Mouse (Mus musculus): ENCODE data around the gene Jaml.
"Not testable (repeated sequence)": the region's sequence is repeated elsewhere in the genome, so short reads cannot be mapped to it uniquely, and the experiment has no call there.

Gene Jaml

DNA sequence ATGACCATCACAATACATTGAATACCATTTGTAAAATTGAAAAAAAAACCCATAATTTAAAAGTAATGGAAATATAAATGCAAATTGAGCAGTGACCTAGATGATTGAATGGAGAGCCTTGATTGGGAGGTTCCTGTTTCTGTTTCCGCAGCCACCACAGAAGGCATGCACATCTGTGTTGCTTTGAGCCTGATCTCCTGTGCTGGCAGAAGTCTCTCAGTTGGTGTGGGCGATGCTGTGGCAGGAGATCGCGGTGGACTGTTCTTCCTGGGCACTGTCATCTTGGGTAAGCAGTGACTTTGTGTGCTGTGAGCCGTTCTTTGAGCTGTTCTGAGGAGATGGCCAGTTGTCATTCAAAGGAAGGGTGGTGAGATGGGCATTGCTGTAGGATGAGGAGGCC lies at the start of gene Jaml:
Gene Jaml, plus strand, starts transcription at position 173 of the 400 bp plus-strand sequence.
- no peak for DNase-seq

DNA sequence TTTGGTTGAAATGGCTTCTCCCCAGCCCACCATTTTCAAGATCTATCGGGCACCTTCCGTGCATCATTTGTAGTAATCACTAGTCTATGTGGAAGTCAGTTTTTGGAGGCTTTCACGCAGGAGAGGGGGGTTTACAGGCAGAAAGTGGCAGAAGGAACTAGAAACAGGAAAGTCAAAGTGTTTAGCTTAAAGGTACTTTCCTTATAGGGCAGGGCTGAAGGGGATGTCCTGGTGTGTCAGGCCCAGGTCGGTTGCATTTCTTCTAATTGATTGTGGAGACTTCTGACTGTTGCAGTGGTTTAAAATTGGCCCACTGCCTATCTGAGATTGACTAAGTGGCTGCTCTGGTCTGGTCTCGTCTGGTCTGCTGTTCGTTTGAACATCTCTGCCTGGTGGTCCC lies 48.6 kb upstream of the Jaml start:
- DNase-seq, result no peak

DNA sequence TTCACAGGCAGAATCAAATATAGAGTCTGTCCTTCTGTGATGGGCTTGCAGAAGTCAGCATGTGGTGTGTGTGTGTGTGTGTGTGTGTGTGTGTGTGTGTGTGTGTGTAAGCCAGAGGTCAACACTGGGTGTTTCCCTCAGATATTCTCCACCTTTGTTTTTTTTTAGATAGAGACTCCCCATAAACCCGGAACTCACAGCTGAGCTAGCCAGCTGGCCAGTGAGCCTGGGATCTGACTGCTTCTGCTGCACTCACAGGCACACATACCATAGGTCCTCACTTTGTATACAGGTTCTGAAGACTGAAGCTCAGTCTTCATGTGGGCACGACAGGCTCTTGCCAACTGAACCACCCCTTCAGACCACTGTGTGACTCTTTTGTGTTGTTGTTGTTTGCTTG lies 46.7 kb upstream of the Jaml start:
- DNase-seq, result no peak

DNA sequence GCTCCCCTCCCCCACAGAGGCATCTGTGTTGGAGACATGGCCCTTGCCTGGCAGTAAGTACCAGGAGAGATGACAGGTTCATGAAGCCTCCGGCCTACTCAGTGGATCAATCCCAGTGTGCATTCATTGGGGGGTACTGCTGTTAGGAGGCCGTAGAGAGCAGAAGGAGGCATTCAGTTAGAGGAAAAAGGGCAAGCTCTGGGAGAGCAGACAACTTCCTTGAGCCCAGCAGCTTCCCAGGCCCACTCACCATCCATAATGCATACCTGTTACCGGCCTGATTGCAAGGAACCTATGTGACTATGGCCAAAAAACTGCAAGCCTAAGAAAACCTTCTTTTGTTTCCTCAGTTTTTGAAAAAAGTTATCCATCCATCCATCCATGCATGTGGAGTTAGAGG lies 44.5 kb upstream of the Jaml start:
- no peak for DNase-seq

DNA sequence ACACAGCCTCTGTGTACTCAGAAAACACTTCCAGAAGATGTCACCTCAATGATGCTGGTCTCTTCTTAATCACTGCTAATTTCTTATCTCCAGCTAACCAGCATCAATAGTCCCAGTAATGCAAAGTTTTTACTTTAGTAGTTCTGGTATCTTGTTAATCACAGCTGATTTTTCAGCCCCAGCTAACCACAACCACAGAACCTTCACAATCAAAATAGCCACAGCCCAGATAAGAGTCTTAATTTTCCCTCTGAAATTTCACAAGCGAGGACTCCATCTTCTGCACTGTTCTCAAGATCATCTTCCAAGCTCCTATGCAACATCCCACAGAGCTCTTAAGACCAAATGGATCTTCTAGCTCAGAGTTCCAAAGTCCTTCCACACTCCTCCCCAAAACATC lies 41.2 kb upstream of the Jaml start:
- DNase-seq, result not testable (repeated sequence)

DNA sequence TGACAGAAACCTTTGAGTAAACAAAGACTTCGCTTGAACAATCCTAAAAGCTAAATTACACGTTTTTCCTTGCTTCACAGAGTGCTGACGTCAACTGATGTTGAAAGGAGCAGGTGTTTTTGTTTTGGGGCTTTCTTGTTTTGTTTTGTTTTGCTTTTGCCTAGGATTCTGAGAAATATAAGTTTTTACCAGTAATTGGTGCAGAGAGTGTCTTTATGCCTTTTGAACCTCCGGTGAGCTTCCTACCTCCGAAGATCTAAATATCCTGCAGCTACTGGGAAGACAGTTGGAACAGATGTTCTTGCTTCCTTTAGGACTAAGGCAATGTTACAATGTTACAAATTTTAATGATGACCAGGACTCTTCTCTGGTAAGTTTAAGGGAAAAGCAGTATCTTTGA lies 39.5 kb upstream of the Jaml start, which contains the start of gene Mpzl2:
Gene Mpzl2, plus strand, starts transcription at position 301 of the 400 bp plus-strand sequence.
- DNase-seq, result no peak

DNA sequence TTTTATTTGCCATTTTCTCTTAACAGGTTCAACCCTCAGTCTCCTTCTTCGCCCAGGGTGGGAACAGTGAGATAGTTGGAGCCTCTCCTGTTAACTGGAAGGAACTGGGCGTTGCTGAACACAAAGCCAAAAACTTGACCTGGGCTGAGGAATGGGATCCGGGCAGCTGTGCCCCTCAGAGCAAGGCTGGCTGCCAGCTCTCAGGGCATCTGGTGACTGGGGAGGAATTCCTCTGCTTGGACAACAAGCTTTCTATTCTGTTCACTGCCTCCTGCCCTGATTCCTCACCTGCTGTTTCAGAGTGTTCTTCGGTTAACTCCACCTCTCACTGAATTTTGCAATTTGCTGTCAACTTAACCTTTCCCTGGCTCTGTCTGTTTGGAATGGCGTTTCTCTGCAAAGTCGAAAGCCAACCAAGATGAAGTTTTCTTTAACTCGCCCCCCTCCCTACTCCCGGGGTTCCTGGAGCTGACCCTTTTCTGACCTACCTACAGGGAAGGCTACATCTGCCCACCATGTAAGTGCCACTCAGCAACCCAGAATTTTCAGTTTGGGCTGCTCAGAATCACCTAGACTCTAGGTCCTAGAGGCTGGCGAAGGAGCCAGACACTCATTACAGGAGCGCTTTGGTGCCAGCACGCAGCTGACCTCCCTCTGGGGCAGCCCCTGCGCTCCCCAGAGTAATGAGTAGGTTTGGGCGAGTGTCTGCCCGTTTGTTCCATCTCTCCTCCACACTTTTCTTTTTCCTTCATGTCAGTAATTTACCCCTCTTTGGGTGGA lies 38.7 kb upstream of the Jaml start:
- DNase-seq, result peak; percentile 23

DNA sequence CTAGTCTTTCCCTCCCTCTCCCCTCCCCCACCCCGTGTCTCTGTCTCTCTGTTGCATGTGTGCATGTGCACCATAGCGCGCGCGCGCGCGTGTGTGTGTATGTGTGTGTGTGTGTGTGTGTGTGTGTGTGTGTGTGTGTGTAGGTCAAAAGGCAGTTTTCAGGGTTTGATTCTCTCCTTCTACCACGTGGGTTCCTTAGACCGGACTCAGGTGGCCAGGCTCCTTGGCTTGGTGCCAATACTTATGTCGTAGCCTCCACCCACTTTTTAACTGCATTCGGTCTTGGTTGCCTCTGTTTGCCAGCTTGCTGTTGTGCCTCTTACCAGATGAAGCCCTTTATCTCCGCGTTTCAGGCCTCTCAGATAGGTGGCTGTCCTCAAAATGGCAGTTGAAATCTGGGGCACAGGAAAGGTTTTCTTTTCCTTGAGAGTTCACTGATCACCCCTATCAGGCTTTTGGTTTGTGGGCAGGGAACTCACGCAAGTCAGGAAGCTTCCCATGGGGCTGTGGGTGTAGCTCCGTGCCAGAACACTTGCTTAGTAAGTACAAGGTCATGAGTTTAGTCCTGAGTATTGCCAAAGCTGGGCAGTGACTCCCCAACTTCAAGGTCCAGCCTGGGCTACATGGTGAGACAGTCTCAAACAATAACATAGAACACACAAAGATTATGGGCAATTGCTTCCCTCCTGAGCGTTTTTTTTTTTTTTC lies 37.7 kb upstream of the Jaml start:
- DNase-seq, result peak; percentile 73

DNA sequence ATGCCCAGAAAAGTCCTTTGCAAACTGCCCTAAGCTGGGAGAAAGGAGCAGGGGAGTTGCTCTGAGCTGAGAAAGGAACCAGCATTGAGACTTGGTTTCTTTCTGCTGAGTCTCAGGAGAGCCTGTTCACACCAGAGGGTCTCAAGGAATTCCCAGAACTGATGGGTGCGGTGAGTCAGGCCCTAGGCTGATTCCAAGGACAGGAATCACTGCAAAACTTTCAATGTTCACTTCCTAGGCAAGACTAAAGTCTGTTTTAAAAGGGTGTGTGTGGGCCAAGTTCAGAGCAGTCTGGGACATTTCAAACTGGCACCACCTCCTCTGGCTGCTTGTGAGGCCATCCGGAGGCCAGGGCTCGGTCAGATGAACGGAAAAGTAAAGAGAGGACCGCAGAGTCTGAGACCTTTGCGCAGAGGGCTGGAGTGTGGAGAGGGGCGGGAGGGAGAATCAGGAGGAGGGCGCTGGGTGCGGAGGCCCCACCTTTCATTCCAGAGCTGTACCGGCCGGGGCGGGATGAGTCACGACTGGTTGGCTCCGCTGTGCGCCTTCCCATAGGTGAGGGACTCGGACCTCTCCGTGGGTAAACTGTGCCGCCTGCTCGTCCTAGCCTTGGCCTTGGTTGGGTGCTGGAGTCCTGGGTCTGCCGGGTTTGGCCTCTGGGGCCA lies 36.8 kb upstream of the Jaml start:
- peak; percentile 91 for DNase-seq

DNA sequence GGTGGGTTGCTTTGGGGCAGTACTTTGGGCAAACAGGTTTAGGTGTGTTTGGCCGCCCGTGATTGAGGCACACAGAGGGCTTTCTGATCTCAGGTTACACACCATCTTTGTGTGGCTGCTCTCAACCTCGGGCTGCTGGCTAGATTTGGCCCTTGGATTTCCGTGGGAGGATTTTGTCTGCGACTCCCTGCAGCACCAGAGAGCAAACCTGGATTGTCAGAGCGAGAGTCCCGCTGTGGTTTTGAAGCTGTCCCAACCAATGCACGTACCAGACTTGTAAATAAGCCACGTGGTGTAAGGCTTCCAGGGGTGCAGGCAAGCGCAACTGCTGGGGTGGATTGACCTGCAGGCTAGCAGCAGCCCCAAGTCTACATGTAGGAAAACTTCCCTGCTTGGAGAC lies 36.0 kb upstream of the Jaml start:
- DNase-seq, result peak; percentile 68

DNA sequence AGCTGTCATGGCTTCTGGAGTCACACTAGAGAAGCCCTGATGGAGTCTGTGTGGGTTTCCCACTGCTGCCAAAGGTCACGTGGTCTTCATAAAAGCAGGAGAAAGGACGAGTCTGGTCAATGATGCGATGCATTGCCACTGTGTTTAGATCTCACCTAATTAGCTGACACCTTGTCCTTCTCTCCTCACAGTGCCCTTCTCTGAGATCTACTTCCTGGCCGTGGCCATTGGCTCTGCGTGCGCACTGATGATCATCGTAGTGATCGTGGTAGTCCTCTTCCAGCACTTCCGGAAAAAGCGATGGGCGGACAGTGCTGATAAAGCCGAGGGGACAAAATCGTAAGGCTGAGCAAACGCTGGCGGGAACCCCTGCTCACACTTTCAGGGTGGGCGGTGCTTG lies 32.0 kb upstream of the Jaml start:
- DNase-seq, result no peak

DNA sequence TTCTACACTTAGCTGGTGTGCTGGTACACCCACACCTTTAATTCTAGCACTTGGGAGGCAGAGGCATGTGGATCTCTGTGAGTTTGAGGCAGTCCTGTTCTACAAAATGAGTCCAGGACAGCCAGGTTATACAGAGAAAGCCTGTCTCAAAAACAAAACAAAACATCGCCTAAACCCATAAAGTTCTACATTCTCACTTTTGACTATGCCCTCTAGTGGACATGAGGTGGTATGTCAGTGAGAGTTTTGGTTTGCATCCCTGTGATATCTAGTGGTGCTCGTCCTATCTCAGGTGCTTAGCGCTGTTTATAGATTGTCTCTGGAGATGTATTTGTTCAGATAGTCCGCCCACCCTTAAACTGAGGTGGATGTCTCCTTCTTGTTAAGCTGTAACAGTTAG lies 30.5 kb upstream of the Jaml start:
- DNase-seq, result peak; percentile 9

DNA sequence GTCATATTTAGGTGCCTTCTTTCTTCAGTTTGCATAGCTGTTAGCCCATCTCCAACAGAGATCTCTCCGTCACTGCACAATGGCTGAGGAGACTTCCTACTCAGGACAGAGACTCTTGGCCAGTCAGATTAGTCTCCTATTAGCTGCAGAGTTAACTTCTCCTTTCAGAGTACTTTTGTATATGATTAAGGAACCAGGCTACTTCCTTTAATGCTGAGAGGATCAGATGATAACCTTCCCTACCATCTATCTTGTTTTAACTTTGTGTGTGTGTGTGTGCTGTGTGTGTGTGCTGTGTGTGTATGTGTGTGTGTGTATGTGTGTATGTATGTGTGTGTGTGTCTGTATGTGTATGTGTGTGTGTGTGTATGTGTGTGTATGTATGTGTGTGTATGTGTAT lies 29.3 kb upstream of the Jaml start:
- DNase-seq, result no peak

DNA sequence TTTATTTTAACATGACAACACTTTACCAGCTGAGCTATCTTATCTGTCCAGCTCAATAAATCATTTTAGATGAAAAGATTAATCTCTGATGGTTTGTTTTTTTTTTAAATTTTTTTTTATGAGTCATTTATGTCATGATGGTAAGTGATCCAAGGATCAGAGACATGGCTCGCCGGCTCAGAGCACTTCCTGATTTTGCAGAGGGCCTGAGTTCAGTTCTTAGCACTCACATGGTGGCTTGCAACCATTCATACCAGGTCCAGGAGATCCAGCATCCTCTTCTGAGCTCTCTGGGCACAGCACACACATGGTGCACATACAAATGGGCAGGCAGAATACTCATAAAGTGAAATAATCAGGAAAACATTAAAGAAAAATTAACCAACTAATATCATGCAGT lies 28.7 kb upstream of the Jaml start:
- no peak for DNase-seq

DNA sequence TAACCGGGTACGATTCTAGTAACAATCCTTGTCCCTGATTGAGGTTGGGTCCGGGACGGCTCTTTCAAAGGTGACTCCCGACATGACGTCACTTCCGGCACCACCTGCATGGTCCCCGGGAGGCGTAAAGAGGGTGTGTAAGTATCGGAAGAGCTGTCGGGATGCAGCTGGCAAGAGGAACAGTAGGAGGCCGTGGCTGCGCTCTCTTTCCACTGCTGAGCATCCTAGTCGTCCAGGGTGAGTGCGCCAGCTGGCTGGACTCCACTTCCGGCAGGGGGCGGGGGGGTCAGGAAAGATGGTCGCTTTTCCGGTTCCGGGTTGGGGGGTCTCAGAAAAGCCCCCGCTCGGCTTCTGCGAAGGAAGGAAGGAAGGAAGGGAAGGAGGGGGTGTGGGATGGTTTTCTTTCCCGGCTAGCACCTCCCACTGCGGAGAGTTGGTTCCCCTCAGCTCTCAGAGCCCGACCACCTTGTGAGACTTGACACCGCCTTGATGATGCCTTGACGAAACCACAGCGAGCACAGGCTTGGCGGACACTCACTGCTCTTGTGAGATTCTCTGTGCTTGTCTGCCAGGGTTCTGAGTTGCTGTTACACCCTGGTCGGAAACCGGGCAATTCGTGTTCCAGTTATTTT lies 23.8 kb upstream of the Jaml start, which contains the start of gene Mpzl3:
Gene Mpzl3, plus strand, starts transcription at position 105 of the 632 bp plus-strand sequence.
- DNase-seq, result peak; percentile 82

DNA sequence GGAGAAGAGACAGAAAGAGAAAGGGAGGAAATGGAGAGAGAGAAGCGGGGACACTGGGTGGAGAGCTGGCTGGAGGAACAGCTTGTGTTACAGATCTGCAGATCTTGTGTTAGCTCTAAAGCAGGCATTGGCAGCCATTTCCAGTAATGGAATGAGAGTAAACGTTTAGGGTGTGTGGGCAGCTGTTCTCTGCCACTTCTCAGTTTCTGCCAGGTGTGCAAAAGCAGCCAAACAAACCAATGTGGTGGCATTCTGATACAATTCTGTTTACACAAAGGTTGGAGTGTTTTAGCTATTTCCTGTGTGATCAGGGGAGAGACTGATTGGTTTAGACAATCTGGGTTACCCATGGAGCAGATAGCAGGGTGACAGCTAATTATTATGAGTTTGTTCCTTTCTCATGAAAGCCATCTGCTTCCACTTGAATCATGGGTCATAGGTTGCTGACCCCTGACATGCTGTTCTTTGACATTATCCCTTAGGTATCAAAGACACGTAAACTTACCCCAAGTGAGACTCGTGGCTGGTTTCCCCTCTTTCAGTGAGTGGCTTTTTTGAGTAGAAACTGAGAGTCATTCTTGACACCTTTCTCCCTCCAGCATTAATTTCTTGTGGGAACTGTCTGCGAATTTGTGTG lies 20.6 kb upstream of the Jaml start:
- DNase-seq, result no peak

DNA sequence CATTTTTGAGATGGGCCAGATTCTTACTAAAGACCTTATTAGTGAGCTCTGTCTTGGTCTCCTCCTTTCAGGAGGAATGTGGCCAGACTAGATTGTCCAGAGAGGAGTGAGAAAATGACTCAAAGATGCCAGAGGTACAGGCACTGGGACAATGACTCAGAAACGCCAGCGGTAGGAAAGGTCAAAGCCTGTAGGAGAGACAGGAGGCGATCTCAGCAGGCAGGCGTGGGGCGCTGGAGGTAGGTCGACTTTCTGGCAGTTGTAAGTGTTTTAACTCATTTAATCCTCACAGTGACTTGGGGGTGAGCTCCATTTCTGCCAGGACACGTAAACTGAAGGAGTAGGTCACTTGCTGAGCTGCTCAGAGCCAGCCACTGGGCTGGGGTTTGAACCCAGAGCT lies 18.8 kb upstream of the Jaml start:
- DNase-seq, result no peak

DNA sequence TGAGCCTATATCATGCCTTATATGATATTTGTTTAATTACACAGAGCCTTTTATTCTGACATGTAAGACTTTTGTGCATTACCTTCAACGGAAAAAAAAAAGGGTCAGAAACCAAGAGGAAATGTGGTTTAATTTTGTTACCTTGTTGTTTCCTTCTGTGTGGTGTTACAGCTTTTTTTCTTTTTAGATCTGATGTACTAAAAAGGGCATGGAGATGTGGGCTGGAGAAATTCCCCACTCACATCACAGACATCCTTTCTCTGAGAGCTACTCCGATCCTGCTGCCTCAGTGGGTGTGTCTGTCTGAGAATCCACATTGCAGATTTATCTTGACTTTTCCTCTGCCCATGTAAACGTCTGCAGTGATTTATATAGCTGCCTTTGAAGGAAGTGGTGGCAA lies 16.3 kb upstream of the Jaml start:
- DNase-seq, result no peak

DNA sequence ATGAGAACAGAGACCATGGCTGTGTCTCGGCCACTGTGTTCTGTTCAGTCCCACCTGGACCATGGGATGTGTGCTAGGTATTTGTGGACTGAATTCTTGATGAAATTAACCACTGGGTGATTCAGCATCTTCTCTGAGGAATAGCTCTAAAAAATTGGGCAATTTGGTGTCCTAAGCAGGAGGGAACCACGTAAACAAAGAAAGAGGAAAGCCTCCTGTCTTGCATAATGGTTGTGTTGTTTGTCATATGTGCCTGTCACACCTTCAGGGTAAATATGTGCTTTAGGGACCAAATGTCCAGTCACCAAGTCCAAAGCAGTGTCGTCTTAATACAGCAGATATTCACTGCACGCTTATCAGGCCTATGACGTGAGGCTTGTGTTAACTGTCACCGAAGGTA lies 14.6 kb upstream of the Jaml start:
- no peak for DNase-seq

DNA sequence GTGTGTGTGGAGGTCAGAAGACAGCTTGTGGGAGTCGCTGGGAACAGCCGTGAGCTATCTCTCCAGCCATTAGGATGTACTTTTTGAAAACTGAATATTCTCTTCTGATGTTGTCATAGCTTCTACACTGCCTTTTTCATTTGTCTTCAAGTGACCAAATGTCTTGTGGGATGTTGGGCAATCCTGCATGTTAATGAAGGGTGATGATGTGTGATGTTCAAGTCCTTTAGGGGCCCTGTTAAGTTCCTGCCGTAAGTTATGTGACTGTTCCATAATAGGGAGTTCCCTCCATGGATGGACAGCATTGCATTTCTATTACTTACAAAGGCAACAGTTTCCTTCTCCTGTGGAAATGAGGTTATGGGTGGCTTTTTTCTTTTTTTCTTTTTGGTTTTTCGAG lies 12.2 kb upstream of the Jaml start:
- no peak for DNase-seq

DNA sequence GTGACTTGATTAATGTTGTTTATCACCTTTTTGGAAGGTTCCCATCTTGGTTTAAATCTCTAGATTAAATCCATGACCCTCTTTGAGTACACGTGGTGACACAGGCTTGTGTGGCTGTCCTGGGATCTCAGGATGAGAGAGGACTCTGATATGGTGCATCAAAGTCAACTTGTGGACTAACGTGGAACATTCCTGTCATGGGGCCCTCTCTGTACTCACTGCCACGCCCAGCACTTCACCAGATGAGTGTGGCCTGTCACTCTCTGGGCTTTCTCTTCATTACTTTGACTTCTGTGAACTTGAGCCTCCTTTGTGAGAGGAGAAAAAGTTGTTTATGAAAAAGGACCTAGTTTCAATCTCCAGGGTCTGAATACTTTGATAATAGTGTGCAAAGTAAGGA lies 7.2 kb upstream of the Jaml start:
- DNase-seq, result no peak

DNA sequence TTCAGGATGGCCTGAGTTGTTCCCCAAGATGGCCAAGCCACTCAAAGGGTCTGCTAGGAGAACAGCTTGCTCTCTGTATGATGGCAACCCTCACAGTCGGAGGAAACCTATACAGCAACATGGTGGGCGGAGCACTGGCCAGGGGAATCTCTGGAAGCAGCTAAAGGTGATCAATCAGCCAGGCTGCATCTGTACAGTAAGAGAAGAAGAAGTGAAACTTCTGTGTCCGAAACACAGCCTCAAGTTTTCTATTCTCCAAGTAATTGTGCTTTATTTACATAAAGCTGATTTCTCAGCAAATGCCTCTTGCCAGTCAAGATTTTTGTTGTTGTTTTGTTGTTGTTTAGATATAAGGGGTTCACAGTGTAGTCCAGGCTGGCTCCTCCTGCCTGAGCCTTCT lies 1.1 kb upstream of the Jaml start:
- DNase-seq, result no peak

DNA sequence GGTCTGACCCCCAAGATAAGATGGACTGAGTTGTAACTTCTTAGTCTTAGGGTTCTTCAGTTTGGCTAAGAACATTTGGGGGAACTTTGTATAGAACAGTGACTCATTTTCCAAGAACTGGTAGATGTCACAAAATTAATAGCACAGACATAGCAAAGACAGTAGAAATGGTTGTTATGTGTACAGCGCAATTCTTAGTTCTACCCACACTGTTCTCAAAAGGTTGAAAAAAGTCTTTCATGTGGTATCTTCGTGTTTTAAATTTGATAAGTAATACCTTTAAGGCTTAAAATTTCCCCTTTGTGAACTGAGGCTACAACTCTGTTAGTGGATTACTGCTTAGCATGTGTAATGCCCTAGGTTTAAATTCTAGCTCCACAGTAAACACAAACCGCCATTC lies 4.1 kb downstream of the Jaml start:
- no peak for DNase-seq

Measured in kidney, adult 11 months (tissue).